Mouse (Mus musculus) cerebellum, adult 2 months (tissue): ENCODE results near the gene Itpr1. TPM values are rescaled to one million over a fixed set of nuclear protein-coding genes. Genes with fewer than 3 reads are reported as not detected.

Experiments
- DNase-seq, 2 experiments: peaks; one replicate each; pipeline ENCODE4 v3.0.0; 2021
- H3K27ac ChIP-seq: fragments of 200-500 bp; 2 replicates; pipeline ENCODE4 v1.5.1; 2012; ENCODE audit warnings: low read length, control low read depth, inconsistent platforms; ENCODE audit not compliant: insufficient read depth
- H3K27me3 ChIP-seq: fragments of 200-500 bp; 2 replicates; pipeline ENCODE4 v1.6.1; 2012; ENCODE audit warnings: inconsistent platforms, mild to moderate bottlenecking, low read length, moderate library complexity; ENCODE audit not compliant: control insufficient read depth, insufficient read depth
- H3K4me1 ChIP-seq: fragments of 200-500 bp; 2 replicates; pipeline ENCODE4 v1.6.1; 2011; ENCODE audit warnings: low read length; ENCODE audit not compliant: control insufficient read depth, insufficient read depth
- H3K4me3 ChIP-seq: fragments of 200-500 bp; replicated peaks from 2 replicates; pipeline ENCODE3; 2011; ENCODE audit warnings: mild to moderate bottlenecking, low read depth, low read length, control low read depth; ENCODE audit not compliant: insufficient read depth
- CTCF ChIP-seq: fragments of 200-500 bp; IDR thresholded peaks from 2 replicates; pipeline ENCODE4 v1.5.1; 2011; ENCODE audit warnings: low read depth, mild to moderate bottlenecking, control low read depth, low read length, moderate library complexity, borderline replicate concordance; ENCODE audit not compliant: insufficient read depth
- POLR2A ChIP-seq: fragments of 200-500 bp; IDR thresholded peaks from 2 replicates; pipeline ENCODE4 v1.6.1; 2011; ENCODE audit warnings: low read length, control low read depth, borderline replicate concordance; ENCODE audit not compliant: insufficient read depth
- WGBS: fragments of 180-500 bp; shearing (Covaris S2); methylation state at CpG from one replicate; pipeline ENCODE4 v1.1.7; 2018; 5-methylcytosine and 5-hydroxymethylcytosine counted together
- polyA plus RNA-seq: library from polyadenylated mRNA; depleted of rRNA; stranded (reverse); fragments of >200 nt; gene quantifications from 2 replicates; pipeline ENCODE4 v1.2.3, GENCODE M21; 2012

The Itpr1 gene
- polyA plus RNA-seq, 1 experiment = 529 TPM

GRCm38 (mm10) chr6:108531324-108532311 is 318.7 kb downstream of the Itpr1 start:
- 69% methylated on average over 12 of the region's 12 CpGs for WGBS
- H3K27me3 ChIP-seq = no peaks in the 10 kb centered on the region
- TF ChIP-seq CTCF (no peak), POLR2A (no peak)
- no peak overlapping the region for H3K27ac ChIP-seq
- no peak for DNase-seq
- no peaks in the 10 kb centered on the region for H3K4me1 ChIP-seq
- H3K4me3 ChIP-seq = no peak overlapping the region

GRCm38 (mm10) chr6:108532486-108533179 is 319.7 kb downstream of the Itpr1 start:
- TF ChIP-seq CTCF (no peak), POLR2A (no peak)
- DNase-seq = no peak

GRCm38 (mm10) chr6:108534139-108534538 is 321.2 kb downstream of the Itpr1 start:
- Histone ChIP-seq H3K4me1 (no peaks in the 10 kb centered on the region), H3K4me3 (no peak overlapping the region), H3K27ac (no peak overlapping the region), H3K27me3 (no peaks in the 10 kb centered on the region)
- 81% methylated on average over 5 of the region's 5 CpGs for WGBS
- TF ChIP-seq POLR2A = no peak
- TF ChIP-seq CTCF = no peak
- DNase-seq = no peak

More at GRCm38 (mm10) chr6:108532486-108533179, 319.7 kb downstream of the Itpr1 start:
- H3K4me3 ChIP-seq = no peak overlapping the region
- no peaks in the 10 kb centered on the region for H3K27me3 ChIP-seq
- H3K4me1 ChIP-seq = no peaks in the 10 kb centered on the region
- H3K27ac ChIP-seq = no peak overlapping the region
- 81% methylated on average over 10 of the region's 10 CpGs for WGBS

GRCm38 (mm10) chr6:108534596-108534995 is 321.7 kb downstream of the Itpr1 start:
- Histone ChIP-seq H3K27me3 (no peaks in the 10 kb centered on the region), H3K4me3 (no peak overlapping the region), H3K4me1 (no peaks in the 10 kb centered on the region), H3K27ac (no peak overlapping the region)
- WGBS = 60% methylated on average over 6 of the region's 6 CpGs
- DNase-seq = no peak
- no peak for TF ChIP-seq POLR2A
- no peak for TF ChIP-seq CTCF

GRCm38 (mm10) chr6:108535309-108535708 is 322.4 kb downstream of the Itpr1 start:
- DNase-seq = no peak
- TF ChIP-seq CTCF = no peak
- TF ChIP-seq POLR2A = no peak
- WGBS = 94% methylated on average over 4 of the region's 4 CpGs
- H3K27me3 ChIP-seq = no peaks in the 10 kb centered on the region
- H3K4me1 ChIP-seq = no peaks in the 10 kb centered on the region
- H3K27ac ChIP-seq = no peak overlapping the region
- no peak overlapping the region for H3K4me3 ChIP-seq

GRCm38 (mm10) chr6:108536546-108537317 is 323.8 kb downstream of the Itpr1 start:
- no peak overlapping the region for H3K4me3 ChIP-seq
- H3K4me1 ChIP-seq = no peaks in the 10 kb centered on the region
- WGBS = 78% methylated on average over 8 of the region's 8 CpGs
- DNase-seq = no peak
- no peak for TF ChIP-seq POLR2A
- TF ChIP-seq CTCF = no peak
- no peak overlapping the region for H3K27ac ChIP-seq
- H3K27me3 ChIP-seq = no peaks in the 10 kb centered on the region

- Histone ChIP-seq H3K4me1 (no peaks in the 10 kb centered on the region), H3K27me3 (no peaks in the 10 kb centered on the region), H3K27ac (no peak overlapping the region), H3K4me3 (no peak overlapping the region)
- TF ChIP-seq CTCF (no peak), POLR2A (no peak)
- 96% methylated on average over 4 of the region's 4 CpGs for WGBS
- no peak for DNase-seq
Observed at GRCm38 (mm10) chr6:108538406-108538805, 325.5 kb downstream of the Itpr1 start.
